Mouse (Mus musculus): ENCODE measurements at regions not wholly inside any gene's neighbourhood (a gene's known extent, or its start where the extent isn't known, plus 50 kb on each side); places are given as distances from the start of the nearest gene placed in this dataset.

- DNase-seq (ENCODE audit: extremely low spot score, low spot score) = no peak
- Histone ChIP-seq H3K27me3 (ENCODE audit: poor library complexity, severe bottlenecking) (no peaks in the 10 kb centered on the region), H3K4me3 (no peak overlapping the region), H3K36me3 (replicated peaks) (no peaks in the 10 kb centered on the region), H3K4me1 (peaks cover 8% of the 10 kb centered on the region; the same call in 1 of the 2 replicates), H3K9me3 (no peaks in the 10 kb centered on the region), H3K27ac (no peak overlapping the region)
- WGBS = 91% methylated on average over 10 of the region's 10 CpGs
Observed at GRCm38 (mm10) chr5:39144225-39144624, 267.6 kb upstream of the Clnk start.

- H3K27me3 ChIP-seq (ENCODE audit: poor library complexity, severe bottlenecking) = no peaks in the 10 kb centered on the region
- peaks cover 8% of the 10 kb centered on the region; the same call in 1 of the 2 replicates for H3K4me1 ChIP-seq
- H3K4me3 ChIP-seq = no peak overlapping the region
- 83% methylated on average over 4 of the region's 4 CpGs for WGBS
- no peak overlapping the region for H3K27ac ChIP-seq
- no peak for DNase-seq (ENCODE audit: extremely low spot score, low spot score)
- H3K9me3 ChIP-seq = no peaks in the 10 kb centered on the region
- H3K36me3 ChIP-seq (replicated peaks) = no peaks in the 10 kb centered on the region
Observed at GRCm38 (mm10) chr5:39143648-39144047, 267.0 kb upstream of the Clnk start.

- no peak for DNase-seq (ENCODE audit: extremely low spot score, low spot score)
- Histone ChIP-seq H3K27me3 (ENCODE audit: poor library complexity, severe bottlenecking) (no peaks in the 10 kb centered on the region), H3K9me3 (no peaks in the 10 kb centered on the region), H3K27ac (no peak overlapping the region), H3K4me1 (no peaks in the 10 kb centered on the region), H3K36me3 (replicated peaks) (no peaks in the 10 kb centered on the region), H3K4me3 (no peak overlapping the region)
- WGBS = 90% methylated on average over 3 of the region's 3 CpGs
Observed at GRCm38 (mm10) chr5:39138375-39138774, 261.8 kb upstream of the Clnk start.

- no peak for DNase-seq (ENCODE audit: extremely low spot score, low spot score)
- Histone ChIP-seq H3K4me3 (no peak overlapping the region), H3K27ac (no peak overlapping the region), H3K4me1 (0 out of 2 replicates have a peak, but pooled peaks cover 5% of the 10 kb centered on the region), H3K27me3 (ENCODE audit: poor library complexity, severe bottlenecking) (no peaks in the 10 kb centered on the region), H3K36me3 (replicated peaks) (no peaks in the 10 kb centered on the region), H3K9me3 (no peaks in the 10 kb centered on the region)
Observed at GRCm38 (mm10) chr5:39128931-39129330, 252.3 kb upstream of the Clnk start.

GRCm38 (mm10) chr5:39126833-39127232 lies 250.2 kb upstream of the Clnk start:
- Histone ChIP-seq H3K27me3 (ENCODE audit: poor library complexity, severe bottlenecking) (no peaks in the 10 kb centered on the region), H3K4me3 (no peak overlapping the region), H3K4me1 (no peaks in the 10 kb centered on the region), H3K9me3 (no peaks in the 10 kb centered on the region), H3K27ac (no peak overlapping the region), H3K36me3 (replicated peaks) (no peaks in the 10 kb centered on the region)
- DNase-seq (ENCODE audit: extremely low spot score, low spot score) = no peak
- 89% methylated on average over 4 of the region's 4 CpGs for WGBS

GRCm38 (mm10) chr5:39126270-39126691 lies 249.7 kb upstream of the Clnk start:
- Histone ChIP-seq H3K9me3 (no peaks in the 10 kb centered on the region), H3K27ac (no peak overlapping the region), H3K4me1 (no peaks in the 10 kb centered on the region), H3K27me3 (ENCODE audit: poor library complexity, severe bottlenecking) (no peaks in the 10 kb centered on the region), H3K4me3 (no peak overlapping the region), H3K36me3 (replicated peaks) (no peaks in the 10 kb centered on the region)
- WGBS = 84% methylated on average over 2 of the region's 2 CpGs
- DNase-seq (ENCODE audit: extremely low spot score, low spot score) = no peak

GRCm38 (mm10) chr5:39110336-39110735 lies 233.7 kb upstream of the Clnk start:
- no peak for DNase-seq (ENCODE audit: extremely low spot score, low spot score)
- no peaks in the 10 kb centered on the region for H3K9me3 ChIP-seq
- no peak overlapping the region for H3K4me3 ChIP-seq
- 80% methylated on average over 1 of the region's 1 CpGs for WGBS
- H3K27me3 ChIP-seq (ENCODE audit: poor library complexity, severe bottlenecking) = no peaks in the 10 kb centered on the region
- no peak overlapping the region for H3K27ac ChIP-seq
- H3K36me3 ChIP-seq (replicated peaks) = no peaks in the 10 kb centered on the region
- no peaks in the 10 kb centered on the region for H3K4me1 ChIP-seq

GRCm38 (mm10) chr5:39109526-39109925 lies 232.9 kb upstream of the Clnk start:
- Histone ChIP-seq H3K4me1 (no peaks in the 10 kb centered on the region), H3K27me3 (ENCODE audit: poor library complexity, severe bottlenecking) (no peaks in the 10 kb centered on the region), H3K27ac (no peak overlapping the region), H3K36me3 (replicated peaks) (no peaks in the 10 kb centered on the region), H3K4me3 (no peak overlapping the region), H3K9me3 (no peaks in the 10 kb centered on the region)
- 87% methylated on average over 3 of the region's 3 CpGs for WGBS
- no peak for DNase-seq (ENCODE audit: extremely low spot score, low spot score)

- no peak overlapping the region for H3K4me3 ChIP-seq
- H3K27me3 ChIP-seq (ENCODE audit: poor library complexity, severe bottlenecking) = no peaks in the 10 kb centered on the region
- H3K36me3 ChIP-seq (replicated peaks) = no peaks in the 10 kb centered on the region
- WGBS = 82% methylated on average over 5 of the region's 5 CpGs
- no peaks in the 10 kb centered on the region for H3K4me1 ChIP-seq
- H3K9me3 ChIP-seq = no peaks in the 10 kb centered on the region
- no peak for DNase-seq (ENCODE audit: extremely low spot score, low spot score)
- H3K27ac ChIP-seq = no peak overlapping the region
Observed at GRCm38 (mm10) chr5:39099113-39099512, 222.5 kb upstream of the Clnk start.

GRCm38 (mm10) chr5:39094875-39095274 lies 218.3 kb upstream of the Clnk start:
- Histone ChIP-seq H3K36me3 (replicated peaks) (no peaks in the 10 kb centered on the region), H3K27ac (no peak overlapping the region), H3K4me1 (no peaks in the 10 kb centered on the region), H3K9me3 (no peaks in the 10 kb centered on the region), H3K27me3 (ENCODE audit: poor library complexity, severe bottlenecking) (no peaks in the 10 kb centered on the region), H3K4me3 (no peak overlapping the region)
- 89% methylated on average over 3 of the region's 3 CpGs for WGBS
- DNase-seq (ENCODE audit: extremely low spot score, low spot score) = no peak

- WGBS = 33% methylated on average over 11 of the region's 11 CpGs
- Histone ChIP-seq H3K4me3 (no peak overlapping the region), H3K27ac (peak overlapping the region; percentile 48), H3K27me3 (ENCODE audit: poor library complexity, severe bottlenecking) (no peaks in the 10 kb centered on the region), H3K4me1 (peaks cover 8% of the 10 kb centered on the region), H3K36me3 (replicated peaks) (no peaks in the 10 kb centered on the region), H3K9me3 (no peaks in the 10 kb centered on the region)
- peak; percentile 16 for DNase-seq (ENCODE audit: extremely low spot score, low spot score)
Observed at GRCm38 (mm10) chr5:39076555-39077178, 200.1 kb upstream of the Clnk start.

GRCm38 (mm10) chr5:39069683-39070082 lies 193.1 kb upstream of the Clnk start:
- Histone ChIP-seq H3K36me3 (replicated peaks) (no peaks in the 10 kb centered on the region), H3K4me1 (peaks cover 7% of the 10 kb centered on the region; the same call in 1 of the 2 replicates), H3K4me3 (no peak overlapping the region), H3K27me3 (ENCODE audit: poor library complexity, severe bottlenecking) (no peaks in the 10 kb centered on the region), H3K9me3 (no peaks in the 10 kb centered on the region), H3K27ac (peak overlapping the region; percentile 11; the same call in 1 of the 2 replicates)
- 81% methylated on average over 3 of the region's 3 CpGs for WGBS
- no peak for DNase-seq (ENCODE audit: extremely low spot score, low spot score)

- Histone ChIP-seq H3K27ac (no peak overlapping the region), H3K4me3 (no peak overlapping the region), H3K27me3 (ENCODE audit: poor library complexity, severe bottlenecking) (no peaks in the 10 kb centered on the region), H3K4me1 (no peaks in the 10 kb centered on the region), H3K9me3 (no peaks in the 10 kb centered on the region), H3K36me3 (replicated peaks) (no peaks in the 10 kb centered on the region)
- no peak for DNase-seq (ENCODE audit: extremely low spot score, low spot score)
- 94% methylated on average over 3 of the region's 3 CpGs for WGBS
Observed at GRCm38 (mm10) chr5:39063061-39063460, 186.4 kb upstream of the Clnk start.

All from forebrain, embryonic 10.5 days (tissue).